Mouse (Mus musculus) kidney, adult 2 months (tissue): Measurements from ENCODE around the gene Catsperz.

Source experiments
- CTCF ChIP-seq: fragments of 200-500 bp; conservative IDR thresholded peaks from 2 replicates; pipeline ENCODE4 v1.5.1; 2011; ENCODE audit warnings: low read depth, mild to moderate bottlenecking, control low read depth, low read length, moderate library complexity, mixed read lengths; ENCODE audit not compliant: insufficient read depth, insufficient read length
- POLR2A ChIP-seq: fragments of 200-500 bp; IDR thresholded peaks from one replicate; pipeline ENCODE4 v1.6.1; 2011; ENCODE audit warnings: low read depth, low read length, control low read depth

DNA sequence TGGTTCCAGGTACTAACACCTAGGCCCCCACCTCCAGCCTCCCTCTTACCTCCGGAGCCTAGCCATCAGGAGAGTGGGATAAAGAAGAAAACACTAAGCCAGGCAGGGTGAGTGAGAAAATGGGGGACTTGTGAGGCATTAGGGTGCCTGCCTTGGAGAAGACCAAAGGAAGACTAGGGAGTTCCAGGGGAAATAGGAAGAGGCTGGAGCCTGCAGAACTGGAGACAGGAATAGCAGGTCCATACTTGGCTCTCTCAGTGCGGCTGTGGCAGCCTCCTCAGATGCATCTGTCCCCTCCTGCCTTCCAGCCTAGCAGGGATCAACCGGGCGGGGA is 7.9 kb upstream of the Catsperz start:
- TF ChIP-seq CTCF = no peak
- TF ChIP-seq POLR2A = no peak
